ENCODE assay signal across 9 mouse cellular contexts in genomic region chr7:99360803-99361414, GRCm38 (mm10). TPM values are rescaled to one million over a fixed set of nuclear protein-coding genes. Genes with fewer than 3 reads are reported as not detected.
DNase-seq lines count a peak whose midpoint lies in the region; ATAC-seq and TF ChIP-seq lines count a peak whose summit lies in the region.
"Had no signal": no experiment of that assay in that cellular context is flagged by ENCODE, and none has a peak within 500 bp of the region (broad histone marks: within the 10 kb centered on the region; RNA-seq: fewer than 3 reads in every experiment).

No protein-coding gene starts in this region.

- no peak for TF ChIP-seq CTCF in midbrain, postnatal 0 days (IDR thresholded peaks at IDR 0.05)

- no peak for DNase-seq in kidney, adult 18-20 months
- peak; percentile 64 for DNase-seq in embryo, embryonic 10 days (ENCODE audit: low spot score)
- DNase-seq in hindbrain, embryonic 11.5 days (ENCODE audit: low spot score) = peak; percentile 39
- no peak for DNase-seq in midbrain, postnatal 0 days (ENCODE audit: low spot score)
- DNase-seq in gastrocnemius, postnatal 10 days = no peak
- DNase-seq in adrenal gland, postnatal 14 days = no peak
- DNase-seq in right cerebral cortex, postnatal 10 days (ENCODE audit: low spot score in 2 of 2) = no peak
- DNase-seq: cerebellum, adult 9-11 months had no signal

- peak overlapping the region; percentile 22; the same call in 1 of the 2 replicates for H3K4me2 ChIP-seq in kidney, embryonic 16.5 days (replicated peaks; ENCODE audit: low read depth, low read length)
- 0 out of 2 replicates have a peak overlapping the region, but pooled peaks have one; percentile 5 for H3K4me2 ChIP-seq in hindbrain, embryonic 11.5 days (replicated peaks; ENCODE audit: low read depth, low read length)
- H3K4me2 ChIP-seq in midbrain, postnatal 0 days (ENCODE audit: low read depth, low read length, poor library complexity, severe bottlenecking) = no peak overlapping the region

- H3K4me1 ChIP-seq in kidney, embryonic 16.5 days (ENCODE audit: insufficient read depth, low read length) = peaks cover 37% of the 10 kb centered on the region
- H3K4me1 ChIP-seq in hindbrain, embryonic 11.5 days (replicated peaks; ENCODE audit: control insufficient read depth, insufficient read depth, low read length) = peaks cover 17% of the 10 kb centered on the region
- peaks cover 14% of the 10 kb centered on the region for H3K4me1 ChIP-seq in midbrain, postnatal 0 days (ENCODE audit: insufficient read depth, low read length)

- H3K36me3 ChIP-seq in kidney, embryonic 16.5 days (ENCODE audit: insufficient read depth, low read length) = no peaks in the 10 kb centered on the region
- H3K36me3 ChIP-seq in hindbrain, embryonic 11.5 days (ENCODE audit: control insufficient read depth, insufficient read depth, low read length) = no peaks in the 10 kb centered on the region
- H3K36me3 ChIP-seq in midbrain, postnatal 0 days (ENCODE audit: insufficient read depth, low read length) = no peaks in the 10 kb centered on the region

- no peak for ATAC-seq in kidney, embryonic 16.5 days (ENCODE audit: low FRiP score, low TSS enrichment)
- no peak for ATAC-seq in hindbrain, embryonic 11.5 days (ENCODE audit: low FRiP score)
- ATAC-seq in midbrain, postnatal 0 days (ENCODE audit: low FRiP score) = no peak

- peak overlapping the region; percentile 63 for H3K9ac ChIP-seq in kidney, embryonic 16.5 days (replicated peaks; ENCODE audit: low read length)
- H3K9ac ChIP-seq in hindbrain, embryonic 11.5 days (ENCODE audit: low read depth, low read length) = peak overlapping the region; percentile 44
- H3K9ac ChIP-seq in midbrain, postnatal 0 days (replicated peaks; ENCODE audit: low read length, poor library complexity, severe bottlenecking) = no peak overlapping the region

- H3K27ac ChIP-seq in kidney, embryonic 16.5 days (ENCODE audit: low read length) = peak overlapping the region; percentile 99
- H3K27ac ChIP-seq in hindbrain, embryonic 11.5 days (ENCODE audit: low read depth, low read length) = peak overlapping the region; percentile 97
- peak overlapping the region; percentile 86 for H3K27ac ChIP-seq in midbrain, postnatal 0 days (ENCODE audit: low read depth, low read length)

- no peaks in the 10 kb centered on the region for H3K27me3 ChIP-seq in kidney, embryonic 16.5 days (ENCODE audit: insufficient read depth, low read length)
- H3K27me3 ChIP-seq in hindbrain, embryonic 11.5 days (ENCODE audit: control insufficient read depth, insufficient read depth, low read length) = no peaks in the 10 kb centered on the region
- H3K27me3 ChIP-seq in midbrain, postnatal 0 days (ENCODE audit: insufficient read depth, low read length) = no peaks in the 10 kb centered on the region

- H3K4me3 ChIP-seq in kidney, embryonic 16.5 days (ENCODE audit: low read length) = no peak overlapping the region
- no peak overlapping the region for H3K4me3 ChIP-seq in hindbrain, embryonic 11.5 days (ENCODE audit: low read depth, low read length)
- no peak overlapping the region for H3K4me3 ChIP-seq in midbrain, postnatal 0 days (ENCODE audit: low read depth, low read length)

- WGBS in kidney, embryonic 16.5 days = 14% methylated on average over 8 of the region's 8 CpGs
- WGBS in hindbrain, embryonic 11.5 days = 16% methylated on average over 8 of the region's 8 CpGs
- 18% methylated on average over 8 of the region's 8 CpGs for WGBS in midbrain, postnatal 0 days

- H3K9me3 ChIP-seq in kidney, embryonic 16.5 days (ENCODE audit: low read length) = no peaks in the 10 kb centered on the region
- no peaks in the 10 kb centered on the region for H3K9me3 ChIP-seq in hindbrain, embryonic 11.5 days (ENCODE audit: control insufficient read depth, low read length)
- no peaks in the 10 kb centered on the region for H3K9me3 ChIP-seq in midbrain, postnatal 0 days (ENCODE audit: low read length)

RNA-seq across cellular contexts. Expression of gene Serpinh1, which starts 7.9 kb away (rescaled TPM):
- polyA plus RNA-seq in kidney, embryonic 16.5 days (2015; fragmentation: Nextera tagmentation; extraction: Ambion mirVana) = 1,752 and 1,857 TPM in 2 replicates
- 245 and 269 TPM in 2 replicates for polyA plus RNA-seq in hindbrain, embryonic 11.5 days (2014; fragmentation: Nextera tagmentation; extraction: Ambion mirVana)
- total RNA-seq in midbrain, postnatal 0 days (2014; rRNA removed) = 151 and 160 TPM in 2 replicates
- polyA plus RNA-seq in midbrain, postnatal 0 days (2015; fragmentation: Nextera tagmentation; extraction: Ambion mirVana) = 114 and 125 TPM in 2 replicates
- 100 to 1,000 TPM; 292 to 416 TPM for total RNA-seq in gastrocnemius, postnatal 10 days (2021)
- 291 and 364 TPM in 2 replicates for total RNA-seq in adrenal gland, postnatal 14 days (2021)

RNA-seq across cellular contexts. Expression of gene Gdpd5, which starts 20.3 kb away (rescaled TPM):
- polyA plus RNA-seq in kidney, embryonic 16.5 days (2015; fragmentation: Nextera tagmentation; extraction: Ambion mirVana) = 20.5 TPM in 2 replicates
- 23.0 and 25.9 TPM in 2 replicates for polyA plus RNA-seq in hindbrain, embryonic 11.5 days (2014; fragmentation: Nextera tagmentation; extraction: Ambion mirVana)
- total RNA-seq in midbrain, postnatal 0 days (2014; rRNA removed) = 41.0 and 44.6 TPM in 2 replicates
- 25.9 and 26.0 TPM in 2 replicates for polyA plus RNA-seq in midbrain, postnatal 0 days (2015; fragmentation: Nextera tagmentation; extraction: Ambion mirVana)
- 1 to 10 TPM; 8.2 to 9.8 TPM for total RNA-seq in gastrocnemius, postnatal 10 days (2021)
- total RNA-seq in adrenal gland, postnatal 14 days (2021) = 10.9 and 11.0 TPM in 2 replicates

Comparison
In these comparisons a context has a peak if more than half of its experiments do, and no peak if none do; other contexts are left out.
1. DNase-seq: peak in embryo, embryonic 10 days (single experiment) and hindbrain, embryonic 11.5 days (single experiment); none in kidney, adult 18-20 months (single experiment), midbrain, postnatal 0 days (single experiment), gastrocnemius, postnatal 10 days (single experiment), adrenal gland, postnatal 14 days (single experiment) and right cerebral cortex, postnatal 10 days (0 of 2).
2. Peak in every context shown above with its lines, with median percentiles within 50 percentile points of each other: H3K27ac ChIP-seq.